Mouse (Mus musculus) induced T-regulatory cell, adult 2 months (primary cell): ENCODE measurements at regions not wholly inside any gene's neighbourhood (a gene's known extent, or its start where the extent isn't known, plus 50 kb on each side); places are given as distances from the start of the nearest gene placed in this dataset.

ENCODE experiments used
- DNase-seq: peaks from one replicate; pipeline ENCODE4 v3.0.0-alpha.2; 2012; ENCODE audit warnings: low read depth

DNA sequence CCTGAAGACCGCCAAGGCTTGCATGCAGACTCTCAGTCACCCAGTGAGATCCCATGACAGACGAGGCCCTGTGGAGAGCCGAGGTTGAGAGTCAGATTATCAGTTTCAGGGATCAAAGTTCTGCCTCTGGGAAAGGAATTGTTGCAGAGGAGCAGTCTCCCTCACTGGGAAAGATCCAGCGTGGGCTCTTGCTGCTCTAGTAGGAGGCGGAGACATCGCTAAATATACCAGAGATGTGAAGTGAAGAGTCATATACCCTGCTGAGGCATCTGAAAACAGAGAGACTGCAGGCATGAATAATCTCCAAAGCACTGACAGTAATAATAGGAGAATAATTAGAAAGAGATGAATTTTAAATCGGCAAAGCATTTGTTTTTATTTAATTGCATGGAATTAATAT lies 106.6 kb upstream of the Auts2 start:
- DNase-seq, result no peak

DNA sequence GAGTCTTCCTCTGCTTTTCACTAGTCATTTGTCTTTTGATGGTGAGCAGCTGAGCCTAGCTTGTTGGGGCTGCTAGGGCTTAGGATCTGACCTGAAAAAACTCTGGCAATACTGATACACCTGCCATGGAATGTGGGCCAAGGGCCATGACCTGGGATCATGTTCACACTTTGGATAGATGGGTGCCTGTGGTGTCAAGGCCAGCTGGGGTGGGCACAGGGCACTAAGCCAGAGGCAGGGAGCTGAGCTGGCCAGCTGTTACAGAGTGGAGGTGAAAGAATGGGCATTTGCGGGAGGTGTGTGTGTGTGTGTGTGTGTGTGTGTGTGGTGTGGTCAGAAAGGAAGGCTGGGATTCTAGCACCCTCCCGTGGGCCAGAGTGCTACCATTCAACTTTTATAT lies 105.6 kb upstream of the Auts2 start:
- no peak for DNase-seq

DNA sequence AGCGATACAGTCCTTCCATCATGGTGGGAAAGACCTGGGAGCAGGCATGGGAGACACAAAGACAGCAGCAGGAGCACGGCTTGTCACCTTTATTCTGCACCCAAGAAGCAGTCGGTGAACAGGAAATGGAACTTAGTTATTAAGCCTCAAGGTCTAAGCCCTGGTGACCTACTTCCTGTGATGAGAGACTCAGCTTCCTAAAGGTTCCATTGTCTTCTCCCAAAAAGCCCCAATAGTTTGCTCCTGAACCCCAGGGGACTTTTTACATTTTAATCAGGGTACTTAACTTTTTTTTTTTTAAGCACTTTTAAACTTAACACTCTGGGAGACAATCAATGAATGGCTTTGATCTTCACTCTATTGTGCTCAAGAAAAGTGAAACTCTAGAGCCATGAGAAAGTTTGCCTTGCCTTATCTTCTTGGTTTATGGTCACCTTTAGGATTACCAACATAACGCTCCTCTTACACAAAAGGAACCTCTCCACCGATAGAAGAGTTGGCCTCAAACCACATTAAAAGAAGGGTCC lies 101.6 kb upstream of the Auts2 start:
- DNase-seq, result no peak

DNA sequence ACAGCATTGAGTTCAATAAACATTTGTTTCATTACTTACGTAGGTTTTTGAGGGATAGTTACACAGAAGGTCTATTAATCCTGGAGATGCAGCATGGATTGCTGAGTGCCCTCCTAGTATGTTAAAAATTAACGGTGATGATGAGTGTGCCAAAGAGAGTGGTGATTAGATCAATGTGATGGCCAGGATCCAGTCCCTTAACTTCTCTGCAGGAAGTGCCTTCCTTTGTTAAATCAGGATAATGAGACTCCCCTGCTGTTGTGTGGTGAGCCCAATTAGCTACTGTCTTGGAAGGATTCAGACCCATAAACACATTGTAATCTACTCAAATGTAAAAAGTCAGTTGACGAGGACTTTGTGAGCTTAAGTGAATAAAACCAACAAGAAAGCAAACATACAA lies 100.1 kb upstream of the Auts2 start:
- no peak for DNase-seq

DNA sequence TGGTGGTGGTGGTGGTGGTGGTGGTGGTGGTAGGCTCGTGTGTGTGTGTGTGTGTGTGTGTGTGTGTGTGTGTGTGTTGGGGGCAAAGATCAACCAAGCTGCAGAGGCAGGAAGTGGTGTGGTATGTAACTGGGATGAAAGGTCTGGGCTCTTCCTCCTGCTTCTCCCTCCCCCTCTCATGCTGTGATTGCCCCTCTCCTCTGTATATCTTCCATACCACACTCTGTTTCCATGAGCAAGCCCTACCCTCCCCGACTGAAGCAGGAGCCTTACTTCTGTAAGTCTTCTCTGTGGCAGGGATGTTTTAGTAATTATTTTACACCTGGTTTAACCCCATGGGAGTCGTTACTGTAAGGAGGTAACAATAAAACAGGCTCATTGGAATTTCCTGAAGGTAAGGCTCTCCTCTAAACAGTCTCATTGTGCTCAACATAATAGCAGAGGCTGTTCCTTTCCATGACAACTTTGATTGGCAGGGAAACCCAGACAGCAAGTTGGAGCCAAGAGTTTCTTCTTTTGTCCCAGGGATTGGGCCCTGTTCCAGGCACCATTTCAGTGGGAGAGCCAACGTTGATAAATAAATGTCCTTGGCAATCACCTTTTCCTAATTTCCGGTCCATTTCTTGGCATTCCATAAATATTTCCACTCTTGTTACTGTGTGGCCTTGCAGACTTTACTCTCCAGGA lies 90.2 kb upstream of the Auts2 start:
- DNase-seq, result no peak

DNA sequence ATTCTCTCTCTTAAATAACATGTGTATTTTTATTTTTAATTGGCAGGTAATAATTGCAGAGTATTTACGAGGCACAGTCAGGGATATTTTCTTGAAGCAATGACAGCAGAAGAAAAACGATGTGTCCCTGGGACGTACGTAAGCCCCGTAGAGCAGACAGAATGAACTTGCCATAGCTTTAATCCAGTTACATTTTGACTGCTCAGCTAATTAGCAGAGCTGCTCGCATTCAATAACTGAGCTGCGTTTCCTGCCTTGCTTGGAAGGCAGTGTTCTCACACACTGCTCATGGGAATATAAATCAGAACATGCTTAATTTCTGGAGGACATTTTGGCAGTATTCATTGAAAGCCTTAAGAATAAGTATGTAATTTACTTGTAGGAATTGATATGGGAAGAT lies 78.6 kb upstream of the Auts2 start:
- no peak for DNase-seq

DNA sequence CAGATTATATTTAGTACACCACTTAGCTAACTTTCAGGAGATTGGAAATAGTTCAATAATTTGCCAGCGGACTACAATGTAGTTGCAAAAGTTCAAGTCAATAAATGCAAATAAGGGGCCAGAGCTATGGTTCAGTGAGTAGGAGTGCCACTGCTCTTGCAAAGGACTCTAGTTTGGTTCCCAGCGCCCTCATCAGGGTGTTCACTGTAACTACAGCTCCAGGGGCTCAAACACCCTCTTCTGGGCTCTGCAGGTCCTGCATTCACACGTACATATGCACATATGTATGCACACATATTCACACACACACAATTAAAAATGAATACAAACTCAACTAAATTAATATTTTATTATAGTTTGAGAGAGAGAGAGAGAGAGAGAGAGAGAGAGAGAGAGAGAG lies 74.1 kb upstream of the Auts2 start:
- no peak for DNase-seq

DNA sequence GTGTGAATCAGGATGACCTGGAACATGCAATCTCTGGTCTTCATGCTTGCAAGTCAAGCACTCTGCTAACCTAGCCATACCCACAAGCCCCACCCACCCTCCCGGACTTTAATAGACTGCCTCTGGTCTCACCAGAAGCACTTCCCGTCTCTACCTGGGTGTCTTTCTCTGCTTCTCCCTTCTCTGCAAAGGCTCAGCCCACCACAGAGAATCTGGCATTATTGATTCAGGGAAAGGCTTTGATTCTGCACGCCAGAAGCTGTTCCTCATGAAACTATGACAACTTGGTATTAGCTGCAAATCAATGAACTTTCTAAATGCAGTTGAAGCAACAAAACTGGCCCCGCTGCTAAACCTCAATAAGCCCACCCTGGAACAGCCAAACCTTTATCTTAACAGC lies 66.1 kb upstream of the Auts2 start:
- DNase-seq, result no peak

DNA sequence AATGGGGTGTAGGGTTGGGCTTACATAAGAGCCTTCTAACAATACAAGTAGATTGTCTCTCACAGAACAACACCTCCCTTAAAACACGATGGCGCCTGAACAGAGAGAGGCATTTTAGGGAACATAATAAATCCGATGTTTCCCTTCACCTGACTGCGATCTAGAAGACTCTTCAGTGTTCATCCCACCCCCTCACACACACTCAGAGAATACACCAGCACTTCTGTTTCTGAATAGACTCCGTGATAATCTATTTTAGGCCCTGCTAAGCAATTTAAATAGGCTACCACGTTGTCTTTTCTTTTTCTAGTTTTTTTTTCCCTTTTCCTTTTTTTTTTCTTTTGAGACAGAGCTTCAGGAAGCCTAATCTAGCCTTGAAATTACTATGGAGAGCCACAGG lies 63.1 kb upstream of the Auts2 start:
- no peak for DNase-seq

DNA sequence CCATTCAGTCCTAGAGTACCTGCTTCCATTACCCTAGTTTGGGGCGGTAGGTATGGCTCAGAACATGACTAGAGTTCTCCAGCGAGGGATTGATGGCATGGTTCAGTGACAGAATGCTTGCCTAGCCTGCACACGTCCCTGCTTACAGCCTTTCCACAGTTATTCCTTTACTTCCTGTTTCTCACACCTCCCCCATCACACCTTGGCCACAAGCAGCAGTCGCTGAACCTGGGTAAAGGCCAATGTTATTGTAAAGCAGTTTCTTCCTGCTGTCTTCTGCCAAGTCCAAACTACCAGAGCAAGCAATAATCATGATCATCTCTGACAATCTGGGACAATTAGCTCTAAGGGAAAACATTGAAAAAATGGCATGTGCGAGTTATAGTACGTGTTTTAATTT lies 51.7 kb upstream of the Auts2 start:
- DNase-seq, result no peak
